Mouse (Mus musculus) small intestine, adult 2 months (tissue): ENCODE measurements around the gene Gas2l1.

Experiments used
- CTCF ChIP-seq: fragments of 200-500 bp; IDR thresholded peaks from 2 replicates; pipeline ENCODE4 v1.5.1; 2012; ENCODE audit warnings: low read depth, mild to moderate bottlenecking, control low read depth, inconsistent platforms, low read length, moderate library complexity, mixed read lengths; ENCODE audit not compliant: insufficient replicate concordance, insufficient read length; ENCODE audit errors: extremely low read depth
- POLR2A ChIP-seq: fragments of 200-500 bp; IDR thresholded peaks from 2 replicates; pipeline ENCODE4 v1.6.1; 2012; ENCODE audit warnings: low read depth, mild to moderate bottlenecking, control low read depth, inconsistent platforms, low read length, moderate library complexity

- no peak for TF ChIP-seq CTCF
- no peak for TF ChIP-seq POLR2A
These were observed 37.3 kb upstream of the Gas2l1 start for GRCm38 (mm10) chr11:5102384-5102783.
